Comparison of ENCODE assay signal across 27 mouse cellular contexts in genomic region chr6:12827745-12828144, GRCm38 (mm10).
DNase-seq lines count a peak whose midpoint lies in the region; ATAC-seq lines count a peak whose summit lies in the region.
"Had no signal": no experiment of that assay in that cellular context is flagged by ENCODE, and none has a peak within 500 bp of the region (broad histone marks: within the 10 kb centered on the region; RNA-seq: fewer than 3 reads in every experiment).

No protein-coding gene starts in this region.

- no peaks in the 10 kb centered on the region for H3K27me3 ChIP-seq in forebrain, embryonic 13.5 days
- H3K27me3 ChIP-seq in forebrain, embryonic 10.5 days (ENCODE audit: poor library complexity, severe bottlenecking), result no peaks in the 10 kb centered on the region
- no peaks in the 10 kb centered on the region for H3K27me3 ChIP-seq in midbrain, embryonic 14.5 days (ENCODE audit: control insufficient read depth, insufficient read depth, low read length)
- no peaks in the 10 kb centered on the region for H3K27me3 ChIP-seq in midbrain, embryonic 13.5 days
- no peaks in the 10 kb centered on the region for H3K27me3 ChIP-seq in forebrain, embryonic 16.5 days (replicated peaks; ENCODE audit: control insufficient read depth, insufficient read depth, low read length)
- H3K27me3 ChIP-seq: embryonic facial prominence, embryonic 12.5 days; embryonic facial prominence, embryonic 15.5 days; heart, embryonic 12.5 days; heart, embryonic 15.5 days; hindbrain, embryonic 13.5 days; intestine, embryonic 15.5 days had no signal

- H3K9ac ChIP-seq in forebrain, embryonic 13.5 days, result no peak overlapping the region
- no peak overlapping the region for H3K9ac ChIP-seq in midbrain, embryonic 14.5 days (replicated peaks; ENCODE audit: low read length)
- H3K9ac ChIP-seq in midbrain, embryonic 13.5 days (replicated peaks), result no peak overlapping the region
- no peak overlapping the region for H3K9ac ChIP-seq in forebrain, embryonic 16.5 days (replicated peaks; ENCODE audit: low read depth, low read length)
- H3K9ac ChIP-seq: embryonic facial prominence, embryonic 12.5 days; embryonic facial prominence, embryonic 15.5 days; heart, embryonic 12.5 days; heart, embryonic 15.5 days; hindbrain, embryonic 13.5 days; intestine, embryonic 15.5 days had no signal

- no peak overlapping the region for H3K27ac ChIP-seq in forebrain, embryonic 13.5 days
- H3K27ac ChIP-seq in forebrain, embryonic 10.5 days, result no peak overlapping the region
- H3K27ac ChIP-seq in midbrain, embryonic 14.5 days (replicated peaks; ENCODE audit: low read depth, low read length), result no peak overlapping the region
- no peak overlapping the region for H3K27ac ChIP-seq in midbrain, embryonic 13.5 days
- H3K27ac ChIP-seq in forebrain, embryonic 16.5 days (ENCODE audit: low read length), result no peak overlapping the region
- H3K27ac ChIP-seq: embryonic facial prominence, embryonic 12.5 days; embryonic facial prominence, embryonic 15.5 days; heart, embryonic 15.5 days; hindbrain, embryonic 10.5 days; hindbrain, embryonic 13.5 days; intestine, embryonic 15.5 days had no signal

- H3K4me1 ChIP-seq in forebrain, embryonic 13.5 days, result no peaks in the 10 kb centered on the region
- no peaks in the 10 kb centered on the region for H3K4me1 ChIP-seq in forebrain, embryonic 10.5 days
- no peaks in the 10 kb centered on the region for H3K4me1 ChIP-seq in midbrain, embryonic 14.5 days (ENCODE audit: control insufficient read depth, insufficient read depth, low read length)
- no peaks in the 10 kb centered on the region for H3K4me1 ChIP-seq in midbrain, embryonic 13.5 days (replicated peaks)
- H3K4me1 ChIP-seq in forebrain, embryonic 16.5 days (replicated peaks; ENCODE audit: control insufficient read depth, insufficient read depth, low read length), result no peaks in the 10 kb centered on the region
- H3K4me1 ChIP-seq: embryonic facial prominence, embryonic 12.5 days; embryonic facial prominence, embryonic 15.5 days; heart, embryonic 12.5 days; heart, embryonic 15.5 days; hindbrain, embryonic 10.5 days; hindbrain, embryonic 13.5 days; intestine, embryonic 15.5 days had no signal

- DNase-seq in forebrain, embryonic 10.5 days (ENCODE audit: extremely low spot score, low spot score), result no peak
- no peak for DNase-seq in frontal cortex, postnatal 36 days (ENCODE audit: low spot score in 2 of 2)
- peak; percentile 29 for DNase-seq in midbrain, embryonic 14.5 days
- DNase-seq in kidney, postnatal 4 days, result no peak
- DNase-seq: adrenal gland, adult 8-10 months; adrenal gland, postnatal 25 days; cerebellum, adult 11 months; cerebellum, adult 2 months; cerebellum, adult 9-11 months; cerebellum, postnatal 25 days; gastrocnemius, postnatal 25 days; heart, adult 18-20 months; heart, postnatal 10 days; heart, postnatal 36 days had no signal

- 0 out of 2 replicates have a peak, but pooled peaks have one; percentile 50 for ATAC-seq in forebrain, embryonic 13.5 days
- ATAC-seq in frontal cortex, adult (ENCODE audit: low TSS enrichment), result peak; percentile 62
- no peak for ATAC-seq in midbrain, embryonic 14.5 days (ENCODE audit: low FRiP score, low TSS enrichment)
- no peak for ATAC-seq in midbrain, embryonic 13.5 days
- ATAC-seq in forebrain, embryonic 16.5 days, result peak; percentile 52; the same call in 1 of the 2 replicates
- ATAC-seq: activated CD4-positive, CD25-positive, alpha-beta regulatory T cell, adult 4 months; hindbrain, embryonic 16.5 days; intestine, embryonic 15.5 days had no signal

- 62% methylated on average over 4 of the region's 4 CpGs for WGBS in forebrain, embryonic 13.5 days
- WGBS in forebrain, embryonic 10.5 days, result 86% methylated on average over 4 of the region's 4 CpGs
- WGBS in midbrain, embryonic 14.5 days, result 50% methylated on average over 4 of the region's 4 CpGs
- WGBS in midbrain, embryonic 13.5 days, result 47% methylated on average over 4 of the region's 4 CpGs
- WGBS in forebrain, embryonic 16.5 days, result 48% methylated on average over 4 of the region's 4 CpGs

- H3K4me2 ChIP-seq in forebrain, embryonic 13.5 days, result no peak overlapping the region
- no peak overlapping the region for H3K4me2 ChIP-seq in midbrain, embryonic 14.5 days (ENCODE audit: low read length)
- no peak overlapping the region for H3K4me2 ChIP-seq in midbrain, embryonic 13.5 days (replicated peaks)
- no peak overlapping the region for H3K4me2 ChIP-seq in forebrain, embryonic 16.5 days (ENCODE audit: low read length)
- H3K4me2 ChIP-seq: embryonic facial prominence, embryonic 12.5 days; embryonic facial prominence, embryonic 15.5 days; heart, embryonic 12.5 days; heart, embryonic 15.5 days; hindbrain, embryonic 13.5 days; intestine, embryonic 15.5 days had no signal

- H3K4me3 ChIP-seq in forebrain, embryonic 13.5 days, result no peak overlapping the region
- H3K4me3 ChIP-seq in forebrain, embryonic 10.5 days, result no peak overlapping the region
- no peak overlapping the region for H3K4me3 ChIP-seq in midbrain, embryonic 14.5 days (replicated peaks; ENCODE audit: low read depth, low read length)
- no peak overlapping the region for H3K4me3 ChIP-seq in midbrain, embryonic 13.5 days (replicated peaks)
- no peak overlapping the region for H3K4me3 ChIP-seq in forebrain, embryonic 16.5 days (replicated peaks; ENCODE audit: low read length)
- H3K4me3 ChIP-seq: embryonic facial prominence, embryonic 12.5 days; embryonic facial prominence, embryonic 15.5 days; heart, embryonic 12.5 days; heart, embryonic 15.5 days; hindbrain, embryonic 10.5 days; hindbrain, embryonic 13.5 days; intestine, embryonic 15.5 days had no signal

- H3K36me3 ChIP-seq in forebrain, embryonic 13.5 days (ENCODE audit: poor library complexity, severe bottlenecking), result no peaks in the 10 kb centered on the region
- H3K36me3 ChIP-seq in forebrain, embryonic 10.5 days (replicated peaks), result no peaks in the 10 kb centered on the region
- no peaks in the 10 kb centered on the region for H3K36me3 ChIP-seq in midbrain, embryonic 14.5 days (ENCODE audit: control insufficient read depth, insufficient read depth, low read length)
- H3K36me3 ChIP-seq in midbrain, embryonic 13.5 days, result no peaks in the 10 kb centered on the region
- H3K36me3 ChIP-seq in forebrain, embryonic 16.5 days (ENCODE audit: control insufficient read depth, insufficient read depth), result no peaks in the 10 kb centered on the region
- H3K36me3 ChIP-seq: embryonic facial prominence, embryonic 12.5 days; embryonic facial prominence, embryonic 15.5 days; heart, embryonic 12.5 days; heart, embryonic 15.5 days; hindbrain, embryonic 10.5 days; hindbrain, embryonic 13.5 days; intestine, embryonic 15.5 days had no signal

- no peaks in the 10 kb centered on the region for H3K9me3 ChIP-seq in forebrain, embryonic 13.5 days (replicated peaks)
- H3K9me3 ChIP-seq in forebrain, embryonic 10.5 days, result no peaks in the 10 kb centered on the region
- H3K9me3 ChIP-seq in midbrain, embryonic 14.5 days (ENCODE audit: control insufficient read depth, low read length), result no peaks in the 10 kb centered on the region
- no peaks in the 10 kb centered on the region for H3K9me3 ChIP-seq in midbrain, embryonic 13.5 days
- no peaks in the 10 kb centered on the region for H3K9me3 ChIP-seq in forebrain, embryonic 16.5 days (ENCODE audit: control insufficient read depth, low read length)
- H3K9me3 ChIP-seq: embryonic facial prominence, embryonic 12.5 days; embryonic facial prominence, embryonic 15.5 days; heart, embryonic 15.5 days; hindbrain, embryonic 10.5 days; hindbrain, embryonic 13.5 days; intestine, embryonic 15.5 days had no signal

Comparison
In these comparisons a context has a peak if more than half of its experiments do, and no peak if none do; other contexts are left out.
1. ATAC-seq: peak in forebrain, embryonic 13.5 days (single experiment), frontal cortex, adult (single experiment) and forebrain, embryonic 16.5 days (single experiment); none in midbrain, embryonic 14.5 days (single experiment) and midbrain, embryonic 13.5 days (single experiment).